Mouse (Mus musculus) frontal cortex, adult (tissue): ENCODE results near the gene Uevld.
"Not testable (repeated sequence)": the region's sequence is repeated elsewhere in the genome, so short reads cannot be mapped to it uniquely, and the experiment has no call there.

Experiments
- ATAC-seq: cut with Nextera tagmentation; 2 replicates; pipeline ENCODE4 v1.9.2; 2017; ENCODE audit warnings: mild to moderate bottlenecking, moderate library complexity, mixed read lengths; ENCODE audit not compliant: low TSS enrichment

Uevld gene

DNA sequence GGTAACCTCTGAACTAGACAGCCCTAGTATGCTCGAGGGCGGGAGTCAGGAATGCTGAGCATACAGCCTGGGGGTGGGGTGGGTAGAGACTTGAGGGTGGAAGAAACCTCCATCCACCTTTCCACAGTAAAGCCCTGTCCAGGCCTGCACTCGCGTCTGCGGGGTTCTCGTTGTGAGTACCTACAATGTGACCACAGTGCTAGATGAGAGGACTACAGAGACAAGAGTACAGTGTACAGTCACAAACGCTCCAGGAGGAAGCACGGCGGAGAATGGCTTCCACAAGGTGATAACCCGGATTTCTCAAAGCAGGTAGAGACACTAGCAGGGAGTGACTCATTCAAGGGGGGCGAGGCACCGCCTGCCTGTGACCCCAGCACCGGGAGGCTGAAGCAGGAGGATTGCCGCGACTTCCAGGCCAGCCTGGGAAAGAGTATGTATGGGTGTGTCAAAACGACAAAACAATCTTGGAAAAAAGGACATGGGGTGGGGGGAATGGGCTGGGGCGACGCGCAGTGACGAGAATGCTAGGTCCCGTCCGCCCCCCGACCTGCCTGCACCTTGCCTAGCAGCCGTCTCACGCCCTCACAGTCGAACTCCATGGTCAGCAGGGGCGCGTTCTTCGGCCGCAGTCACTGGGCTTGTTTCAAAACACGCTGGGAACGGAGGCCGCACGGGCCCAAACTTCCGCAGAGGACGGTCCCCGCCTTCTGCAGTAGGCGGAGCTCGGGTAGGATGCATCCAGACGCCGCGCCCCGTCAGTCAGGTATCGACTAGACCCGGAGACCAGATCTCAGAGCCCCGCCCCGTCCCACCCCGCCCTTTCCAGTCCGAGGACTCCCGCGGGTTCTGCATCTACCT lies at the start of gene Uevld:
Gene Uevld, minus strand, starts transcription at position 697 of the 861 bp plus-strand sequence.
- peak; percentile 95 for ATAC-seq

DNA sequence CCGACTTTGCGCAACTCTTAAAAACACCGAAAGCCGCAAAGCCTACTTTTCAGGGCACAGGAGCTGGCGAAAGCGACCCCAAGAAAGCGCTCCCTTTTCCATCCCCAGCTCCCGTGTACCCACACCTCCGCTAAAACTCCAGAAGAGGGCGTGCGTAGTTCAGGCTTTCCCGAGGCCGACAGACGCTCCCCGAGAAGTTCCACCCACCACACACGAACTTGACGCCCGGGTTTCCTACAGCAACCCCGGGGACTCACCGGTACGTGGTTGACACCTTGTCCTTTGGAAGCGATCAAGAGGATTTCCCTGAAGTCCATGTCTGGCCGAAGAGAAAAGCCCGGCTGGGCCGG lies 49.5 kb upstream of the Uevld start:
- peak; percentile 75 for ATAC-seq

DNA sequence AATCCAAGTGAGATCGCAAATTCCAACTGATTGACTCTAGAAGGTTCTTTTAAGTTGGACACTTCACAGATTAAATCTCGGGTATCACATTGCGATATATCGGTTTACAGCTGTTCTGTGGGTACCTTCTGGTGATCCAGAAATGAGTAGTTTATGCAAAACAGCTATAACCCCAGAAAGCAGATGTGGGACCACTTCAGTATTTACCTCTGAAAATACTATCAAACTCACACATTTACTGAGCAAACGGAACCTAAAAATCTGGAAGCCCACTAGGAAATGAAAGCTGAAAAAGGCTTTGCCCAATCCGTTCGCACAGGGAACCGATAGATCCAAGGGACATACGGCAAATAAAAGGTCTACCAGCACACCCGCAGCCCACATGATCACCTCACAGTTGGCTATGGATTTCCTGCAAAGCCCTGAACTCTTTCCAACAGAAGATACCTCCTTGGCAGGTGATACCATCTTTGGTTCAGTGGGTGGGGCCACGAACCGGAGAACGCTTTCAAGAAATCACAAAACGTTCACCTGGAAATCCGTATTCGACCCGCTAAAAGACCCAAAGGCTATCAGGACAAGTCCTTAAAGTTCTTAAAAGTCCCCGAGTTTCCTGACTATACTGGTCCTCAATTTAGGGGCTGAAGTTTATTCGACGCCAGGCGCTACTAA lies 48.9 kb upstream of the Uevld start:
- no peak for ATAC-seq

DNA sequence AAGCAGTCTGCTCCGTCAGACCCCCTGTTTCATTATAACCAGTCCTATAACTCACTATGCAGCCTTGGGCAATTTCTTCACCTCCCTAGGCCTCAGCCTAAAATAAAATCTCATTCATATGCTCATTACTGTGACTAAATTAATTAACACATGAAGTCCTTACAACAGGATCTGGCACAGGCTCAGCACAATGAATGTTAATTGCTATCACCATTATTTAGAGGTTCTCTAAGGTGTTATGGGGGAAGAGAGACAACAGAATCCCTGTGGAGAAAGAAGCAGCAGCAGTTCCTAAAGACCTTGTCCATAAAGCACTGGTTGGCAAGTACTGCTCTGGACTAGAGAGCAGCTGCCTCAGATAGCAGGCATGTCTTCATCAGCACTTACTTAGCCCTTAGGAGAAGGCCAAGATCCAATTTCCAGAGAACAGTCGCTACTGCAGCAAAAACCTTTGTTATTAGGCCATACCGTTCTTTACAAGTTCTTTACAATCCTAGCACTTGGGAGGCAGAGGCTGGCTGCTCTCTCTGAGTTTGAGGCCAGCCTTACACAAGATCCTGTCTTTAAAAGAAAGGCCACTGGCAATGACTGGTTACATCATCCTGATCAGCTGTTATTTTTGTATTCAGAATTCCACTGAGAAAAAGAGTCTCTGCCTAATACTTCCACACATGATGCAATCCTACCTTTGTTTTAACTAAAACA lies 45.2 kb upstream of the Uevld start:
- no peak for ATAC-seq

DNA sequence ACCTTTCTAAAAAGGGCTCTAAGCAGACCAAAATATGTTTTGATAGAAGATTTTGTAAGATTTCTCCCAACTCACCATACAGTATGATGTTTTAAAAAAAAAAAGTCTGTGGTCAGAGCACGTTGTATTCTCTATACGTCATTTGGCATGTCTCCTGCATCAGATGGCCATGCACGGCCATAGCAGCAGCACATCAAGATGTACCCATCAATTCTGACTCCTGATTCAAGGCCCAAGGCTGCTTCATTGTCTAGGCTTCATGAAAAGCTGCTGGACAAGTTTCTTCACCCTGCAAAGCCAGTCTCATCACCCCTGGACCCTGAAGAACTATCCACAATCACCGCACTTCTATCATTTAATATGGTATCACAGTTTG lies 43.6 kb upstream of the Uevld start:
- no peak for ATAC-seq

DNA sequence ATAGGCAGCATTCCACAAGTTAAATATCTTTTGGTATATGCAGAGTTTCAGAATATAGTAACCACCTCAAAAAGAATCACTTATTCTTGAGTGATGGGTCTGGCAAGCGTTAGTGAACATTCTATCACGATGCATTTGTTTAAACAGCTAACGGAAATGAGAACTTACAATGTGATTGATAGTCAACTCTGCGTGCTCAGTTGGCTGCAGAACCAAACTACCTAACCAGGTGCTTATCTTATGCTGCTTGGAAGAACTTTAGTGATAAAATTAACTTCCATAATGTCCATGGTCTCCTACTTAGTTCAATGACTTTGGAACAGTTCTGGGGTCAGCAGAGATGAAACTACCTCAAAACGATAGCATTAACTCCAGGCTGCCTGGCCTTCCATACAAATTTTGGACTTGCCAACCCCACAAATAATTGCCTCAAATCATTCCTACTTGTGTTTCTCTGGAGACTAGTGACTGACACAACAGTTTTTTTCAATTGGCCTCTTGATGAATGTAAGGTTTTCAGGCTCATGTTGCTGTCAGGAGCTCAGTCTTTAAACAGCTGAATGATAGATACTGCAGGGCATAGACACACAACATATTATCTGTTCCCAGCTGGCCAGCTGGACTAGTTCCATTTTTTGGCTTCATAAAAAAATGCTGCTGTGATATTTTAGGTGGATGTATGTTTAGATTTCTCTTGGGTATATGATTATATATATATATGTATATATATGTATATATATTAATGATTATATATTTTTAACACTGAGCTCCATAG lies 43.0 kb upstream of the Uevld start:
- ATAC-seq, result no peak

DNA sequence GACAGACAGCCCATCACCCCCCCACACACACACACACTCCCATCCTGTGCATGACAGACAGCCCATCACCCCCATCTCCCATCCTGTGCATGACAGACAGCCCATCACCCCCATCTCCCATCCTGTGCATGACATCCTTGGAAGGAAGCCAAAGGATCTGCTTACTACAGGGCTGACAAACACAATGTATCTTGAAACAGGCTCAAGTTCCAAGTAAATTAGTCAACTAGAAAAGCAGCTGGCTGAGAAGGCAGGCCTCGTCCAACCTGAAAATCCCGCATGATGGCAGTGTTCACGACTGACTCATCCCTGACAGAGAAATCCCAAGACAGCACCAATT lies 42.3 kb upstream of the Uevld start:
- ATAC-seq, result no peak; the same call in 1 of the 2 replicates

DNA sequence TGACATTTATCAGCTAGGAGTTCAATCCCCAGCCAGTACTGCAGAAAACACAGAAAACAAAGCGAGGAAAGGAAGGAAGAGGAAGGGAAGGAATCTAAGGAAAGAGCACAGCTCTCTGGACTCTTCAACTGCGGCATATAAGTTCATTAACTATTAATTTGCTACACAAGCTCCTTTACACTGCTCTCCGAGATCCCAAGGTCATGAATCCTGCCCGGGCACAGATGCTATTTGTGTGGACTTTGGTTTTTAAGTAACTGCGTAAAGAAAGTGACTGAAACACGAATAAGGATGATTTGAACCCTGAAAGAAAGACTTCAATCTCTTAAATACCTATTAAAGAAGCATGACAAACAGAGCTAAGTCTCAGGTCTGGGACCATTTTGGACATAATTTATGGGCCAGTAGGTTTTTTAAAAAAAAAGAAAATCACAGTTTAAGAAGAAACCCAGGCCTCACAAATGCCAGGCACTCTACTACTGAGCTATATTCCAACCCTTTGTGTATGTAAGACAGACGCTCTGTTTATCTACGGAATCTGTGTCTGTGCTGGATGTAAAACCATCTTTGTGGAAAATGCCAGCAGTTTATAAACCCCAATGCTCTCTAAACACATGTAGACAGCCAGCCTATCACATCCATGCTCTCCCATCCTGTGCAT lies 41.8 kb upstream of the Uevld start:
- no peak; the same call in 1 of the 2 replicates for ATAC-seq

DNA sequence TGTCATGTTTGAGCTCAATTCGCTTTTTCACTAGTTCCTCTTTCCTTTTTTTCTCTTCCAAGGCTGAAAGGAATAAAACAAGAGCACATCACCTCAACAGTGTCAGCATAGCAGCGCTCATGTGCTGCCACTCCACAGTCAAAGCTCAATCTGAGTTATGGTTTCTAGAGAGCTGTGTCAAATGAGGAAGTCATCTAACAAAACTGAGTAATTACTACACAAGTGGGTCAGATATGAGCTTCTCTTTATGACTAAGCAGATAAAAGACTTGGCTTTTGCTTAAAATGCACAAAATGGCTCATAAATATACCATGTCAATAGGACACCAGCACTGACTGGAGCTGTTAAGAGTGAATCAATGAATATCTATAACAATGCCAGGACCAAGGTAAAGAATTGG lies 40.6 kb upstream of the Uevld start:
- ATAC-seq, result no peak

DNA sequence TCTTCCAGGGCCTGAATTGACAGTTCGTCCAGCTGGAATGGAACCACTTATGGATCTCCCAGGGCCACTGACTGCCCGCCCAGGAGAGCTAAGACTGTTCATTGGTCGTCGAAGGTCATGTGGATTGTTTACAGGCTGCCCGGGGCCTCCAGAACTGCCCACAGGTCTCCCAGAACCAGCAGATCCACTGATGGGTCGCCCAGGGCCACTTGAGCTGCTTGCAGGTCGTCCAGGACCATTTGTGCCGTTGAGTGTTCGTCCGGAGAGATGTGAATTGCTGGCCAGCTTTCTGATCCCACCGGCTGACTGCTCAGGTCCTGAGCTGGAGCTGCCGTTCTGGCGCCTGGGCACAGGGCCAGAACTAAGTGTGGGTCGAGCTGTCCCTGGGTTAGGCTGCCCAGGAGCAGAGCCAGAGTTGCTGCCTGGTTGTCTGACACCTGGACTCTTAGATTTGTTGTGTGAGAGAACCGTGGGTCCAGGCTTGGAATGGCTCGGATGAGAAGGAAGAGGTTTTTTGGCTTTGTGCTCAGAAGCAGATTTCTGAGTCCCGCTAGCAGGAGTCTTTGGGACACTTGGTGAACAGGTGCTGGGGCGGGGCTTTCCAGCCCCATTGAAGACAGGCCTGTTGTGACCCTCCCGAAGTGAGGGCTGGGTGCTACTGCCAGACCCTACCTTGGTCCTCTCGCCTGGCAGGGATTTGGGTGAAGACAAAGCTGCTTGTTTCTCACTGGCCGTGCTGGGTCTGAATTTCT lies 39.5 kb upstream of the Uevld start:
- no peak for ATAC-seq

DNA sequence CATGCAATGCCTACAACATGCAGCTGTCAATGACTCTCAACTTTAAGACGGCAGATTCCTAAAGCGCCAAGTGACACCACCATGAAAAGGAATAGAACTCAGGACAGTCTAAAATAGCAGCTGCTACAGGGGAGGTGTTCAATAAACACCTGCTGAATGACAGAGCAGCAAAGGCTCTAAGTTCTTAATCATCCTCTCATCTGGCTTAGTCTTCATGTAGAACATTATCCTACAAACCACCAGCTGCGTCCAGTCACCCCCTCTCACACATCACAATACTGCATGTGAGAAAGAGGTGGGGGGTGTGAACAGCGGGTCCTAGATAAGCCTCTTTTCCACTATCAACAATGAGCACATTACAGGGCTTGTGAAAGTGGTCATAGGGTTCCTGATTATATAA lies 38.7 kb upstream of the Uevld start:
- no peak for ATAC-seq

DNA sequence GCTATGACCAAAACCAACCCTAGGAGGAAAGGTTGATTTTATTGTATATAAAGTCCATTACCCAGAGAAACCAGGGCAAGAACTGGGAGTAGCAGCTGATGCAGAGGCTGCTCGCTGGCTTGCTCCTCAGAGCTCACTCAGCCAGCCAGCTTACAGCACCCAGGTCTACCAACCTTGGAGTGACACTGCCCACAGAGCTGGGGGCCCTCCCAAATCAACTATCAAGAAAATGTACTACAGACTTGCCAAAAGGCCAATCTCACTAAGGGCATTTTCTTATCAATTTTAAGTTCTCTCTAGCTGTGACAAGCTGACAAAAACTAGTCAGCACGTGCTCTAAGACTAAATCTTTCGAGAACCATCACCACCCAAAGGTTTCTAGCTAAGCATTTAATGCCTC lies 37.2 kb upstream of the Uevld start:
- no peak for ATAC-seq

DNA sequence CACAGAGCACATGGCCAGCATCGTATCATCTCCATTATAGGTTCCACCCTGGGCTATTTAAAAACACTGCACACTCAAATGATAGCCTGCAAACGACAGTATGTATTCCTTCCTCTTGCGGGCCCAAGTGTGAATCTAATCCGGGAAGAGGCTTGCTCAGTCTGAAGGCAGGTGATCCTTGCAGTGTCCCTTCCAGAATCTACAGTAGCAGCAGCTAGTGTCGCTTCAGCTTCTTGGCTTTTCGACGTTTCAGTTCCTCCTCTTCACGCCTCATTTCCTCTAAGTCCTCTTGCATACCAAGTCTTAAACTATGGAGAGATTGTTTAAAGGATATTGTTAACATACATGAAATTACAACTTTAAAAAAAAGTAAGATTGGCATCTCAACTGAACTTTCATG lies 34.8 kb upstream of the Uevld start:
- ATAC-seq, result no peak

DNA sequence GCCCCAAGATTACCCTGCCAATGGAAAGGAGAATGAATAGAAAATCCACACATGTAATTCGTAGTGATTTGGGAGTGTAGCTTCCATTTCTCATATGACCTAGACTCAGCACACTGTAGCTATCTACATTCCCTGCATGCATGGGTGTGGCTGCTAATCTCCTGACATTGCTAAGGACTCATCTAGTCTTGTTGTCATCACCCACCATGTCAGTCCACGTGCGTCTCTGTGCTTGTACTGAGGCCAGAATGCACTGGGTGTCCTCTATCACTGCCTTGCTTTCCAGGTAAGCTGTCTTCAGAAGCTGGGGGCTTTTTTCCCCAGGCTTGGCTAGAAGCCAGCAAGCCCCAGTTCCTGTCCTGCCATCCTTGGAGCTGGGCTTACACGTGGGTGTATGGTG lies 31.1 kb upstream of the Uevld start:
- ATAC-seq, result not testable (repeated sequence)

DNA sequence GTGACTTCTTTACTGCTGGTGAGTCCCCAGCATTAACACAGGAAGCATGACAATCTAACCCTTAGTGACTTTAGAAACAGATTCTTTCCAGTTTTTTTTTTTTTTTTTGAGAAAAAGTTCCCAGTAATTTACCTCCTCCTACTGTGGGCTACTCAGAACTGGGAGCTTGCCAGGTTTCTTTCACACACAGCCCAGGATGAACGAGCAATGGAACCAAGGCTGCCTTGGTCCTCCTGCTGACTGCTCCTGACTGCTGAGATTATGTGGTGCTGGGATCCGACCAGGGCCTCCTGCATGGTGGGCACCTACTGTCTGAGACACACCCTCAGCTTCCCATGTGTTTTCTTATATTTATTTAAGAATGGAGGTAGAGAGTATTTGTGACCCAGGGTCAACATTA lies 28.7 kb upstream of the Uevld start:
- ATAC-seq, result no peak

DNA sequence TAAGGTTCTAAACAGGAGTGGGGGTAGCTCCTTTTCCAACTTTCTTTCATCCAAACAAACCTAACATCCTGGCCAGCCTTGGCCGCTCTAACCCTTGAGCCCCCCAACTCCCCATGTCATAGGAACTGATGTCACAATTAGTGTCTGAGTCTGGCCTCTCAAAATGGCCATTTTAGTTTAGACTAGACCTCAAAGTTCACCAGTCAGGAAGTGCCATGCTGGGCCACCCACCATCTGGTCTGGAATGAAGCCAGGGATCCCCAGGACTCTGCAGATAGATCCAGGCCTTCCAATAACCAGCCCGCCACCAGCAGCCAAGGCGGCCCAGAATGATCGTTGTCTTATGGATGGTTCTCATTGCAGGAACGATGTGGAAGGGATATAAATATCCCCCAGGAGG lies 28.3 kb upstream of the Uevld start:
- no peak for ATAC-seq

DNA sequence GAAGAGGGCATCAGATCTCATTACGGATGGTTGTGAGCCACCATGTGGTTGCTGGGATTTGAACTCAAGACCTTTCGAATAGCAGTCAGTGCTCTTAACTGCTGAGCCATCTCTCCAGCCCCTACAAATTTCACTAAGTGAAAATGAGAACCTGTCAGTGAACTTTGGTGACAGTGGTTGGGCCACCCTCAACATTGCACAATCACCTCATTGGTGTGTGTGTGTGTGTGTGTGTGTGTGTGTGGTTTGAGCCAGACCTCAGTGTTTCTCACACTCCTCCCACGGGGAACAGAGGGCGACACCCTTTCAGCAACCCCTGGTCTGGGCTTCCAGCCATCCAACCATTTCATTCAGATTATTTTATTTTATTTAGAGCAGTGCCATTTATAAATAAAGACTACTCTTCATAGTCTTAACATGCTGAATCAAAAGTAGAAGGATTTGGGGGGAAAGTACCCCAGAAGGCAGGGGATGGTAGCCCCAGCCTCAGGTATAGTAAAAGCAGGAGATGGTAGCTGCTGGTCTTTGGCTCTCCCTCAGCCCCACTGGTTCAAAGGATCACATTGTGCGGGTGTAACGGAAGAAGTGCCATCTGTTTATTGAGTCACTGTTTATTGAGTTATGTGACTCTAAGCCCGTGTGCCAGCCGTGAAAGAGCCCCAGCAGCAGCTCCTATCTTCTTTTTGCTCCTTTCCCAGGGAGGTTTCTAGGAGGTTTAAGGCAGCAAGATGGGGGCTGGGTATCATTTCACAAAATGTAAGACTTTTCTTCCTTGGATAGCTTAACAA lies 27.6 kb upstream of the Uevld start:
- no peak for ATAC-seq

DNA sequence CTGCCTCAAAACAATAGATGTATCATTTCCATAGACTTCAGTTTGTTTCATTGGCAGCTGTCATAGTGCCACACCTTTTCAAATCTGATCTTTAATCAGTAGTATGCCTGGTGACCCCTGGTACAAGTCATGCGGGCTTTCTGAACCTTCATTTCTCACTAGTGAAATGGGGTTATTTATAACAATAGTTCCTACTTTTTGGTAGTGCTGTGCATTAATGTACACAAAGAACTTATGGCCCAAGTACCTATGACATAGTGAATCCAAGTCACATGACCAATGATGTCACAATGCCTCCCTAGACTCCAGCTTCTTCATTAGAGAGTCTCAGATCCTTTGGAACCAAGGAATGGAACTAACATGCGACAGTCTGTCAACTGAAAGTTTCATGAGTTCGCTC lies 25.0 kb upstream of the Uevld start, which contains the start of gene Gm9999:
Gene Gm9999, plus strand, starts transcription at position 301 of the 400 bp plus-strand sequence.
- no peak for ATAC-seq

DNA sequence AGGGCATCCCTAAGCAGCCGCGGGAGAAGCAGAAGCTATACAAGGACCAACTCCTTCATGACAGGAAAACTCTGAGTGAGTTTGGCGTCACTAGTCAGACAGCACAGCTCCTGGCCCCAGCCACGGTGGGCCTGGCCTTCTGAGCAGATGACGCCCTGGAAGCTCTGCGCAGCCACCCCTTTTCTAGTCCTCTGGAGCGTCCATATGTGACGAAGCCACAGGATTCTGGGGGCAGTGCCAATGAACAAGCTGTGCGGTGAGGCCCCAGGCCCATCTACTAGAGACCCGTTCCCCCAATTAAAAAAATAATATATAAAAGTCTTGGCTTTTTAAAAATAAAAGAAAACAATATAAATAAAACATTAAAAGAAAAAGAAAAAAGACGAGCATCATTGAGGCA lies 17.1 kb upstream of the Uevld start:
- ATAC-seq, result no peak

DNA sequence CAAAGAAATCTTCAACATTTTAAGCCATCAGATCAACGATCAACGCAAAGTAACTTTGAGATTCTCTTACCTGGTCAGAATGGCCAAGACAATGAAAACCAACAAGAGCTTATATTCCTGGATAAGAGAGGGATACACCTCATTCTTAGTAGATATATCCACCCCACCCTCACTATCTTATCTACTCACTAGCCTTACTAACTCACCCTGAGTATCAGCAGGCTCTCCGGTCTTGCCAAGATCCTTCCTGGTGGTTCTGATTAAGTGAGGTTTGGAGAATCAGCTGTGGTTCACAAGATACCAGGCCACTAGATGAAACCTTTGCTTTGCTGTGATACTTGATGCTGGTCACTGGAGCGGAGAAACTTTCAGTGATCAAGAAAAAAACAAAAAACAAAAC lies 16.3 kb upstream of the Uevld start:
- no peak for ATAC-seq
